In the genomic region with DNA sequence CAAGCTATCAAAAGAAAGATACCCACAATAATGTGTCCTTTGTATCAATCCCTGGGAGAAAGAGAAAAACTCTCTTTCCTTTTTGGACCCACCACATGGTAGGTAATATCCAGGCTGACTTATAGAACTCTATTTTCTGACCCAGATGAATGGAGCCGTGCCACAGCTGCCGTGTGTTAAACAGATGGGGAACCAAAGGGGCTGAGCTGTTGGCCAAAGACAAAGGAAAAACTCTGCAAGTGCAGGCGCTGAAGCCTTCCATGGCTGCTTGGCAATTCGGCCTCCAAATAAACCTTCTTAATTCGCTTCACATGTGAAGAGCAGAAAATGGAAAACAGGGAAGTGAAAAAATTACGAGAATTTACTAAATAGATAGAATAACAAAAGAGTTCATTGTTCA, we compare ENCODE assay signal across 30 mouse cellular contexts.
DNase-seq lines count a peak whose midpoint lies in the region; ATAC-seq and TF ChIP-seq lines count a peak whose summit lies in the region.
"Had no signal": no experiment of that assay in that cellular context is flagged by ENCODE, and none has a peak within 500 bp of the region (broad histone marks: within the 10 kb centered on the region; RNA-seq: fewer than 3 reads in every experiment).

No protein-coding gene starts in this region.

- no peaks in the 10 kb centered on the region for H3K36me3 ChIP-seq in forebrain, embryonic 10.5 days (replicated peaks)
- H3K36me3 ChIP-seq in forebrain, embryonic 15.5 days, result no peaks in the 10 kb centered on the region
- no peaks in the 10 kb centered on the region for H3K36me3 ChIP-seq in midbrain, embryonic 14.5 days (ENCODE audit: control insufficient read depth, insufficient read depth, low read length)
- H3K36me3 ChIP-seq in midbrain, embryonic 11.5 days (ENCODE audit: control insufficient read depth, insufficient read depth, low read length), result no peaks in the 10 kb centered on the region
- H3K36me3 ChIP-seq in limb, embryonic 10.5 days, result no peaks in the 10 kb centered on the region
- H3K36me3 ChIP-seq in kidney, adult 2 months (ENCODE audit: control insufficient read depth, insufficient read depth, low read length), result no peaks in the 10 kb centered on the region
- no peaks in the 10 kb centered on the region for H3K36me3 ChIP-seq in heart, adult 2 months (ENCODE audit: control insufficient read depth, insufficient read depth, low read length)
- H3K36me3 ChIP-seq: heart, embryonic 10.5 days; liver, embryonic 15.5 days; lung, embryonic 15.5 days; neural tube, embryonic 15.5 days; stomach, embryonic 15.5 days had no signal

- H3K79me2 ChIP-seq in heart, adult 2 months (replicated peaks; ENCODE audit: control insufficient read depth, insufficient read depth, low read length), result no peaks in the 10 kb centered on the region

- H3K9me3 ChIP-seq in forebrain, embryonic 10.5 days, result no peaks in the 10 kb centered on the region
- no peaks in the 10 kb centered on the region for H3K9me3 ChIP-seq in forebrain, embryonic 15.5 days
- no peaks in the 10 kb centered on the region for H3K9me3 ChIP-seq in midbrain, embryonic 14.5 days (ENCODE audit: control insufficient read depth, low read length)
- no peaks in the 10 kb centered on the region for H3K9me3 ChIP-seq in midbrain, embryonic 11.5 days (ENCODE audit: control insufficient read depth, low read length)
- H3K9me3 ChIP-seq in limb, embryonic 10.5 days (replicated peaks), result no peaks in the 10 kb centered on the region
- H3K9me3 ChIP-seq: heart, embryonic 10.5 days; liver, embryonic 15.5 days; lung, embryonic 15.5 days; megakaryocyte, embryonic 14.5 days; neural tube, embryonic 15.5 days; stomach, embryonic 15.5 days had no signal

- no peak overlapping the region for H3K4me2 ChIP-seq in forebrain, embryonic 15.5 days (replicated peaks)
- H3K4me2 ChIP-seq in midbrain, embryonic 14.5 days (ENCODE audit: low read length), result no peak overlapping the region
- H3K4me2 ChIP-seq in midbrain, embryonic 11.5 days, result no peak overlapping the region
- H3K4me2 ChIP-seq: liver, embryonic 15.5 days; lung, embryonic 15.5 days; neural tube, embryonic 15.5 days; stomach, embryonic 15.5 days had no signal

- intact Hi-C loops in heart, adult 2 months (cut with DNase I), result no loop called here

- H3K27ac ChIP-seq in forebrain, embryonic 10.5 days, result peak overlapping the region; percentile 3; the same call in 1 of the 2 replicates
- H3K27ac ChIP-seq in forebrain, embryonic 15.5 days (replicated peaks), result no peak overlapping the region
- H3K27ac ChIP-seq in midbrain, embryonic 14.5 days (replicated peaks; ENCODE audit: low read depth, low read length), result no peak overlapping the region
- H3K27ac ChIP-seq in midbrain, embryonic 11.5 days (ENCODE audit: low read depth, low read length), result no peak overlapping the region; the same call in 1 of the 2 replicates
- H3K27ac ChIP-seq in limb, embryonic 10.5 days, result peak overlapping the region; percentile 23; the same call in 1 of the 2 replicates
- no peak overlapping the region for H3K27ac ChIP-seq in kidney, adult 2 months (ENCODE audit: insufficient read depth, low read depth, low read length)
- no peak overlapping the region for H3K27ac ChIP-seq in heart, adult 2 months
- H3K27ac ChIP-seq: heart, embryonic 10.5 days; kidney, postnatal 0 days; liver, embryonic 15.5 days; lung, embryonic 15.5 days; neural tube, embryonic 15.5 days; stomach, embryonic 15.5 days had no signal

- 0 out of 2 replicates have a peak, but pooled peaks cover 8% of the 10 kb centered on the region for H3K4me1 ChIP-seq in forebrain, embryonic 10.5 days
- H3K4me1 ChIP-seq in forebrain, embryonic 15.5 days, result no peaks in the 10 kb centered on the region
- H3K4me1 ChIP-seq in midbrain, embryonic 14.5 days (ENCODE audit: control insufficient read depth, insufficient read depth, low read length), result no peaks in the 10 kb centered on the region
- peaks cover 5% of the 10 kb centered on the region; the same call in 1 of the 2 replicates for H3K4me1 ChIP-seq in midbrain, embryonic 11.5 days (ENCODE audit: control insufficient read depth, insufficient read depth, low read length)
- H3K4me1 ChIP-seq in limb, embryonic 10.5 days, result peaks cover 4% of the 10 kb centered on the region; the same call in 1 of the 2 replicates
- H3K4me1 ChIP-seq in kidney, adult 2 months (ENCODE audit: control insufficient read depth, insufficient read depth, low read length), result no peaks in the 10 kb centered on the region
- H3K4me1 ChIP-seq in heart, adult 2 months (ENCODE audit: control insufficient read depth, insufficient read depth, low read length), result no peaks in the 10 kb centered on the region
- H3K4me1 ChIP-seq: heart, embryonic 10.5 days; liver, embryonic 15.5 days; lung, embryonic 15.5 days; megakaryocyte, embryonic 14.5 days; neural tube, embryonic 15.5 days had no signal

- TF ChIP-seq EP300 in heart, adult 2 months (IDR thresholded peaks at IDR 0.05; ENCODE audit: insufficient read depth, low read depth, low read length), result no peak

- TF ChIP-seq POLR2A in kidney, adult 2 months (IDR thresholded peaks at IDR 0.05; ENCODE audit: low read depth, low read length), result no peak
- TF ChIP-seq POLR2A in heart, adult 2 months (IDR thresholded peaks at IDR 0.05; ENCODE audit: insufficient read depth, low read depth, low read length), result no peak

- no peak for TF ChIP-seq CTCF in kidney, adult 2 months (conservative IDR thresholded peaks at IDR 0.05; ENCODE audit: insufficient read depth, insufficient read length, low read depth, low read length)
- TF ChIP-seq CTCF in heart, adult 2 months (IDR thresholded peaks at IDR 0.05), result no peak

- WGBS in forebrain, embryonic 10.5 days, result 64% methylated on average over 6 of the region's 6 CpGs
- WGBS in forebrain, embryonic 15.5 days, result 35% methylated on average over 6 of the region's 6 CpGs
- WGBS in midbrain, embryonic 14.5 days, result 34% methylated on average over 6 of the region's 6 CpGs
- 45% methylated on average over 6 of the region's 6 CpGs for WGBS in midbrain, embryonic 11.5 days
- WGBS in limb, embryonic 10.5 days, result 76% methylated on average over 6 of the region's 6 CpGs
- WGBS in kidney, adult 2 months, result 90% methylated on average over 6 of the region's 6 CpGs
- WGBS in heart, adult 2 months, result 71% methylated on average over 6 of the region's 6 CpGs

- no peak overlapping the region for H3K9ac ChIP-seq in forebrain, embryonic 15.5 days (replicated peaks)
- H3K9ac ChIP-seq in midbrain, embryonic 14.5 days (replicated peaks; ENCODE audit: low read length), result no peak overlapping the region
- no peak overlapping the region for H3K9ac ChIP-seq in midbrain, embryonic 11.5 days (ENCODE audit: low read length)
- no peak overlapping the region for H3K9ac ChIP-seq in heart, adult 2 months (ENCODE audit: low read depth, low read length)
- H3K9ac ChIP-seq: liver, embryonic 15.5 days; lung, embryonic 15.5 days; neural tube, embryonic 15.5 days; stomach, embryonic 15.5 days had no signal

- no peaks in the 10 kb centered on the region for H3K27me3 ChIP-seq in forebrain, embryonic 10.5 days (ENCODE audit: poor library complexity, severe bottlenecking)
- H3K27me3 ChIP-seq in forebrain, embryonic 15.5 days, result no peaks in the 10 kb centered on the region
- no peaks in the 10 kb centered on the region for H3K27me3 ChIP-seq in midbrain, embryonic 14.5 days (ENCODE audit: control insufficient read depth, insufficient read depth, low read length)
- H3K27me3 ChIP-seq in midbrain, embryonic 11.5 days (ENCODE audit: control insufficient read depth, insufficient read depth, low read length), result no peaks in the 10 kb centered on the region
- no peaks in the 10 kb centered on the region for H3K27me3 ChIP-seq in limb, embryonic 10.5 days (ENCODE audit: low read depth, poor library complexity, severe bottlenecking)
- no peaks in the 10 kb centered on the region for H3K27me3 ChIP-seq in kidney, adult 2 months (replicated peaks; ENCODE audit: control insufficient read depth, insufficient read depth, low read length)
- H3K27me3 ChIP-seq in heart, adult 2 months (ENCODE audit: control insufficient read depth, insufficient read depth, low read length), result no peaks in the 10 kb centered on the region
- H3K27me3 ChIP-seq: liver, embryonic 15.5 days; lung, embryonic 15.5 days; megakaryocyte, embryonic 14.5 days; neural tube, embryonic 15.5 days; Patski; stomach, embryonic 15.5 days had no signal

- no peak for DNase-seq in forebrain, embryonic 10.5 days (ENCODE audit: extremely low spot score, low spot score)
- DNase-seq in midbrain, embryonic 14.5 days, result peak; percentile 12
- no peak for DNase-seq in midbrain, embryonic 11.5 days (ENCODE audit: low spot score, missing footprints)
- DNase-seq in limb, embryonic 10.5 days (ENCODE audit: low spot score), result no peak
- no peak for DNase-seq in kidney, adult 2 months
- no peak for DNase-seq in heart, adult 2 months
- no peak for DNase-seq in testis, postnatal 14 days (ENCODE audit: low spot score)
- DNase-seq: adrenal gland, postnatal 36 days; cerebellum, adult 11-12 months; cerebellum, postnatal 10 days; gastrocnemius, postnatal 36 days; heart, postnatal 4 days; kidney, adult 18-20 months; liver; lung, postnatal 36 days; right cerebral cortex, adult 18-20 months; right cerebral cortex, postnatal 4 days; thymus, adult 18-20 months; thymus, postnatal 36 days had no signal

- ATAC-seq in forebrain, embryonic 15.5 days (replicated peaks), result no peak
- no peak for ATAC-seq in midbrain, embryonic 14.5 days (ENCODE audit: low FRiP score, low TSS enrichment)
- ATAC-seq in midbrain, embryonic 11.5 days (ENCODE audit: low FRiP score), result no peak; the same call in 1 of the 2 replicates
- ATAC-seq: forebrain, embryonic 16.5 days; Patski had no signal

- H3K4me3 ChIP-seq in forebrain, embryonic 10.5 days, result no peak overlapping the region
- no peak overlapping the region for H3K4me3 ChIP-seq in forebrain, embryonic 15.5 days
- H3K4me3 ChIP-seq in midbrain, embryonic 14.5 days (replicated peaks; ENCODE audit: low read depth, low read length), result no peak overlapping the region
- H3K4me3 ChIP-seq in midbrain, embryonic 11.5 days (ENCODE audit: low read depth, low read length), result no peak overlapping the region
- no peak overlapping the region for H3K4me3 ChIP-seq in limb, embryonic 10.5 days
- H3K4me3 ChIP-seq in kidney, adult 2 months (ENCODE audit: insufficient read depth, low read depth, low read length), result no peak overlapping the region
- H3K4me3 ChIP-seq in heart, adult 2 months, result no peak overlapping the region
- H3K4me3 ChIP-seq: erythroblast, embryonic 14.5 days; heart, embryonic 10.5 days; liver, embryonic 15.5 days; lung, embryonic 15.5 days; megakaryocyte, embryonic 14.5 days; neural tube, embryonic 15.5 days; stomach, embryonic 15.5 days had no signal

Comparison
In these comparisons a context has a peak if more than half of its experiments do, and no peak if none do; other contexts are left out.
1. H3K27ac ChIP-seq: peak in forebrain, embryonic 10.5 days (single experiment) and limb, embryonic 10.5 days (single experiment); none in forebrain, embryonic 15.5 days (single experiment), midbrain, embryonic 14.5 days (single experiment), midbrain, embryonic 11.5 days (single experiment), kidney, adult 2 months (single experiment) and heart, adult 2 months (single experiment).